Mouse (Mus musculus): ENCODE results near the gene Timm23. TPM values are rescaled to one million over a fixed set of nuclear protein-coding genes. Genes with fewer than 3 reads are reported as not detected.
"Not testable (repeated sequence)": the region's sequence is repeated elsewhere in the genome, so short reads cannot be mapped to it uniquely, and the experiment has no call there.

Timm23 gene
- polyA plus RNA-seq, 1 experiment from 2014 or later, result 211 TPM

DNA sequence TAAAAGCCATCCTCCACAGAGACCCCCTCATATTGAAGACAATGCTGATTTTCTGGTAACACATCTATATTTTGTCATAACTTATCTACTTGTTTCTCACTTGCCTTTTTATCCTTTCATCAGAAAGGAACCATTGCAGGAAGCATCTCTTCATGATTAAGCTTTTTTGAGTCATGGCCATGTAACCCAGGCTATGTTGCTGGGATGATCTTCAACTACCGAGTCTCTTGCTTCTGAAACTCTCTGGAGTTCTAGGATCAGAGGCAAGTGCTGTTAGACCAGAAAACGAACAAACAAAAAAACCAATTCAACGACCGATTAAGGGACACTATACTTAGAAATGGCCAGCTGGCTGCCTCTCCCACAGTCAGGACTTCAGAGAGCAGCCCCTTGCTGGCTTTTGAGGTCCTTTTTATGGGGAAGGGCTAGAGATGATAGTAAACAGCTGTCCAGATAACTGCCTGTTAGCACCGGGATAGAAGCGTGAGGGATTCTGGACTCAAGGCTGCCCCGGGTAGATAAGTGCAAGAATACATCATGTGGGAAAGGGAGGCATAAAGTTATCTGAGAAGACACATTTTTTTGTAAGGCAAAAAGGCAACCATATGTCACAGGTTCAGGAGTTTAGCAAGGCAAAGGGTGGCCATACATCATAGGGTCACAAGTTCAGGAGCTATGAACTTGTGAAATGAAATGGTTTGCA, 55.7 kb downstream of the Timm23 start:
- H3K27me3 ChIP-seq (replicated peaks), result no peaks in the 10 kb centered on the region
- no peaks in the 10 kb centered on the region for H3K36me3 ChIP-seq (replicated peaks)
- ATAC-seq (replicated peaks), result no peak
- H3K4me3 ChIP-seq, result no peak overlapping the region
- no peaks in the 10 kb centered on the region for H3K4me1 ChIP-seq
- no peak overlapping the region for H3K9ac ChIP-seq
- H3K9me3 ChIP-seq, result no peaks in the 10 kb centered on the region
- no peak overlapping the region for H3K27ac ChIP-seq
- WGBS, result 86% methylated on average over 7 of the region's 7 CpGs
- H3K4me2 ChIP-seq, result no peak overlapping the region

DNA sequence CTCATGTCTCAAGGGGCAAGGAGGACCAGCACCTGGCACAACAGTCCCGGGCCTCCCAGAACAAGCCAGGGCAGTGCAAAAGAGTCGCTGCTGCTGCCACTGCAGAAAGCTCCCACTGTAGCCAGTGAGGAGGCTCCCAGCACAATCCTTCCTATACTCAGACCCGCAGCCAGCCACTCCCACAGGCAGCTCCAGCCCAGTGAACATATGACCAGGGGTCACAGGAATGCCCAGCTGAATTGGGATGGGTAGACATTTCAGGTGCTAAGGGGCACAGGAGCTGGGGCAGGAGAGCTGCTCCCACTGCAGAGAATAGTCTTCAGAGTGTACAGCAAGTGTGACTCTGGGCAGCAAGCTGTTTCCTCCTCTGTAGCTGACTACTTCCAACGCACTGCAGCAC, 56.3 kb downstream of the Timm23 start:
- Histone ChIP-seq H3K27ac (no peak overlapping the region), H3K27me3 (replicated peaks) (no peaks in the 10 kb centered on the region), H3K36me3 (replicated peaks) (no peaks in the 10 kb centered on the region), H3K4me1 (no peaks in the 10 kb centered on the region), H3K4me2 (no peak overlapping the region), H3K9me3 (no peaks in the 10 kb centered on the region), H3K9ac (no peak overlapping the region), H3K4me3 (no peak overlapping the region)
- 72% methylated on average over 4 of the region's 4 CpGs for WGBS
- no peak for ATAC-seq (replicated peaks)

DNA sequence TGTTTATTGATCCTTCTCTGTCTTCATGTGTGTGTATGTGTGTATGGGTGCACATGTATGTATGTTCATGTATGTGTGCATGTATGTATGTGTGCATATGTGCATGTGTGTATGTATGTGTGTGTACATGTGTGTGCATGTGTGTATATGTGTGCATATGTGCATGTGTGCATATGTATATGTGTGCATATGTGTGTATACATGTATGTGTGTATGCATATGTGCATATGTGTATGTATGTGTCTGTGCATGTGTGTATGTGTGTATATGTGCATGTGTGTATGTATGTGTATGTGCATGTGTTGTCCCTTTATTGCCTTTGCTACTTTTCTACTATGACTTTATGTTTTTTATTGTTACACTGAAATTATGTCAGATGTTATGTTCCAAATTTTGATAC, 57.0 kb downstream of the Timm23 start:
- Histone ChIP-seq H3K27ac (no peak overlapping the region), H3K4me3 (no peak overlapping the region), H3K9ac (no peak overlapping the region), H3K27me3 (replicated peaks) (no peaks in the 10 kb centered on the region), H3K9me3 (no peaks in the 10 kb centered on the region), H3K4me1 (no peaks in the 10 kb centered on the region), H3K36me3 (replicated peaks) (no peaks in the 10 kb centered on the region), H3K4me2 (no peak overlapping the region)
- no peak for ATAC-seq (replicated peaks)

DNA sequence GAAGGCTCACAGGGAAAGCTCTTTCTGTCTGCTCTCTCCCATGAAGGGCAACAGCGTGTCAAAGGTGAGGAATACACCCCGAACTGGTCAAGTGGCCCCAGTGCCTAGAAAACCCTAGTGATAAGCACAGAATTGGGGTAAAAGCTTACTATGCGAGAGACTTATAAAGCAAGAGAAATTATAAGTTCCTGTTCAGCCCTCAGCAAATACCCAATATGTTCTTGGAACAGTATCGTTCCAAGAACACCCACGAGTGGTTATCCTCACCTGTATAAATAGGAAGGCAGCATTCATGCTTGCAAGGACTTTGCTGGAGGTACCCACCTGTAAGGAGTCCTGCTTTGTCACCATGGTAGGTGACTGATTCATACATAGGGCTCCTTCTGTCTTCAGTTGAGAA, 60.0 kb downstream of the Timm23 start, which contains the start of gene Msmb:
Msmb (plus strand) TSS at position 301 of the 400 bp plus-strand sequence.
- Histone ChIP-seq H3K27ac (no peak within 1 kb of the TSS), H3K9me3 (no peaks in the 10 kb centered on the region), H3K9ac (no peak within 1 kb of the TSS; the same call in 1 of the 2 replicates), H3K36me3 (replicated peaks) (no peaks in the 10 kb centered on the region), H3K4me2 (no peak within 1 kb of the TSS), H3K27me3 (replicated peaks) (no peaks in the 10 kb centered on the region), H3K4me1 (no peaks in the 10 kb centered on the region), H3K4me3 (no peak within 1 kb of the TSS)
- 85% methylated on average over 5 of the region's 5 CpGs for WGBS
- ATAC-seq (replicated peaks), result no peak

DNA sequence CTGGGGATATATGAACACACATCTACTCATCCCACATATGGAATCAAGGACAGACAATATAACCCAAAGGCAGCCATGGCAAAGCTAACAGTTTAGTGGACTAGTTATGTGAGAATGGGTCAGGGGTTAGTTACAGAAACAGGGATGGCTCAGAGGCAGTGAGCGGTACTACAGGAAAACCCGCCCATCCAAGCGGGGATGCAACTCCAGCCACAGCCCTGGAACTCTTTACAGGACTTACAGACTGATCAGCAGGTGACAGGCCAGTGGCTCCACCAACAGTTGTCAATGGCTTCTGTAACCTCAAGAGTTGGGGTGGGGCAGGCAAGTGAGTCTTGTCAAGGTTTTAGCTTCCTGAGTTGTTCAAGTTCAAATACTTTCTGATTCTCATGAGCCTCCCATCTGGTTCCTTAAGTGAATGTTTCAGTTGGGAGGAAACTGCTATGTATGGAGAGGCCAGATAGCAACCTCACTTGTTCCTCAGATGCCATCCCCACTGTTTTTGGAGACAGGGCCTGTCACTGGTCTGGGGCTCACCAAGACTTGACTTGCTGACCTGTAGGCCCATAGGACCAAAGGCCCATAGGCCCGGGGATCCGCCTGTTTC, 61.2 kb downstream of the Timm23 start:
- H3K4me2 ChIP-seq, result no peak overlapping the region
- WGBS, result 79% methylated on average over 5 of the region's 5 CpGs
- H3K27ac ChIP-seq, result no peak overlapping the region
- no peaks in the 10 kb centered on the region for H3K36me3 ChIP-seq (replicated peaks)
- ATAC-seq (replicated peaks), result no peak
- H3K4me1 ChIP-seq, result no peaks in the 10 kb centered on the region
- no peaks in the 10 kb centered on the region for H3K27me3 ChIP-seq (replicated peaks)
- H3K9ac ChIP-seq, result no peak overlapping the region
- no peaks in the 10 kb centered on the region for H3K9me3 ChIP-seq
- H3K4me3 ChIP-seq, result no peak overlapping the region

DNA sequence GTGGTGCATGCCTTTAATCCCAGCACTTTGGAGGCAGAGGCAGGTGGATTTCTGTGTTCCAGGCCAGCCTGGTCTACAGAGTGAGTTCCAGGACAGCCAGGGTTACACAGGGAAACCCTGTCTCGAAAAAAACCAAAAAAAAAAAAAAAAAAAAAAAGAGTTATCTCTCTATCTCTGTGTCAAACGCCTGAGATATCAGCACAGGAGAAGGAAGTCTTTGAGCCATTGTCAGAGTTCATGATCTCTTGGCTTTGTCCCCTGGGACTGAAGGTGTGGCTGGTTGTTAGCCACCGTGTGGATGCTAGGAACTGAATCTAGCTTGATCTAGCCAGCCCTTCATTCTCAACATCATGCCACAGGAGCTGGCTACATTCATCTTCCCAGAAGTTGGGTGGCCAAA, 65.2 kb downstream of the Timm23 start:
- H3K27me3 ChIP-seq (replicated peaks); H3K9me3 ChIP-seq; H3K27ac ChIP-seq; H3K36me3 ChIP-seq (replicated peaks); H3K4me1 ChIP-seq; H3K4me3 ChIP-seq; ATAC-seq (replicated peaks); H3K4me2 ChIP-seq; H3K9ac ChIP-seq: not testable (repeated sequence)
- 81% methylated on average over 3 of the region's 3 CpGs for WGBS

DNA sequence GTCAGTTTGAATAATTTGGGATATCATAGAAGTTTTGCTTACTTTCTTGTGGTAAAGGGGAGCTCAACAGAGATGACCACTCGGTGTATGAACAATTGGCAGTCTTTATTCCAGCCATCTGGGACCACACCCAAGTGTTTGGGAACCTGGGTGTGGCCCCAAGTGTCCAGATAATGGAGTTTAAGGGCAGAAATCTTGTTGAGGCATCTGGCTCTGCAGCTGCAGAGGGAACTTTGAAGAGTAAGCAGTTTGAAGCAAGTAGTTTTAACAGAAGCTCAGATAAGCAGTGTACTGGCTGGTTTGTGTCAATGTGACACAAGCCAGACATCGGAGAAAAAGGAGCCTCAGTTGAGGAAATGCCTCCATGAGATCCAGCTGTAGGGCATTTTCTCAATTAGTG, 67.4 kb downstream of the Timm23 start:
- Histone ChIP-seq H3K27me3 (replicated peaks) (no peaks in the 10 kb centered on the region), H3K9ac (no peak overlapping the region), H3K4me2 (no peak overlapping the region), H3K9me3 (no peaks in the 10 kb centered on the region), H3K4me1 (no peaks in the 10 kb centered on the region), H3K36me3 (replicated peaks) (no peaks in the 10 kb centered on the region), H3K27ac (no peak overlapping the region), H3K4me3 (no peak overlapping the region)
- ATAC-seq (replicated peaks), result no peak
- WGBS, result 80% methylated on average over 2 of the region's 2 CpGs

DNA sequence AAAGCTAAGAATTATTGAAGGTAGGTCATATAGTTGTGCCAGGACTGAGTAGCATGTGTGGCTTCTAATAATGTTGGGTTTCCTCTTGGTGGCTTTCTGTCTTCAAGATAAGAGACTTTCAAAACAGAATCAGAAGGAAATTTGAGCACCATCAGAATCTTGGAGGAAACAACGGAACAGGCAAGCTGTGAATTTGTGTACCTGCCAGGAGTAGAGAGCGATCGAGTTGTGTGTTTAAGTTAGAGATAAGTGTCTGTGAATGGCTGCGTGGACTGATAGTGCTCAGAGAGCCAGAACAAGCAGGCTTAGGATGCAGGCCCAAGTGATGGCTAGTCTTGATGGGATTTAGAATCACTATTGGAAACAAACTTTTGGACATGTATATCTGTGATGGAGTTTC, 69.9 kb downstream of the Timm23 start:
- WGBS, result 91% methylated on average over 4 of the region's 4 CpGs
- ATAC-seq (replicated peaks), result no peak
- Histone ChIP-seq H3K4me3 (no peak overlapping the region), H3K27ac (no peak overlapping the region), H3K9me3 (no peaks in the 10 kb centered on the region), H3K4me2 (no peak overlapping the region), H3K27me3 (replicated peaks) (no peaks in the 10 kb centered on the region), H3K9ac (no peak overlapping the region), H3K4me1 (no peaks in the 10 kb centered on the region), H3K36me3 (replicated peaks) (no peaks in the 10 kb centered on the region)

Other genes starting within 250 kb of the Timm23 start
- 0.40 and 0.46 TPM in 2 replicates for gene Galnt15, start 172.9 kb downstream of the Timm23 start, polyA plus RNA-seq (2015; fragmentation: Nextera tagmentation; extraction: Ambion mirVana)
- 19.6 and 19.7 TPM in 2 replicates for gene Oxnad1, start 116.5 kb downstream of the Timm23 start, polyA plus RNA-seq (2015; fragmentation: Nextera tagmentation; extraction: Ambion mirVana)
- 67.2 and 70.2 TPM in 2 replicates for gene Dph3, start 116.2 kb downstream of the Timm23 start, polyA plus RNA-seq (2015; fragmentation: Nextera tagmentation; extraction: Ambion mirVana)
- not detected in 2 replicates for gene Msmb, start 59.9 kb downstream of the Timm23 start, polyA plus RNA-seq (2015; fragmentation: Nextera tagmentation; extraction: Ambion mirVana)
- 104 and 106 TPM in 2 replicates for gene Ncoa4, start 42.0 kb downstream of the Timm23 start, polyA plus RNA-seq (2015; fragmentation: Nextera tagmentation; extraction: Ambion mirVana)
- gene Parg, start 51 bp upstream of the Timm23 start, polyA plus RNA-seq (2015; fragmentation: Nextera tagmentation; extraction: Ambion mirVana), result 35.8 and 36.5 TPM in 2 replicates
- 32.6 and 33.0 TPM in 2 replicates for gene Ogdhl, start 120.1 kb upstream of the Timm23 start, polyA plus RNA-seq (2015; fragmentation: Nextera tagmentation; extraction: Ambion mirVana)
- 0.34 and 1.0 TPM in 2 replicates for gene 1700024G13Rik, start 186.5 kb upstream of the Timm23 start, polyA plus RNA-seq (2015; fragmentation: Nextera tagmentation; extraction: Ambion mirVana)